Mouse (Mus musculus): Measurements from ENCODE around the gene Pilra. TPM values are rescaled to one million over a fixed set of nuclear protein-coding genes. Genes with fewer than 3 reads are reported as not detected.

Pilra gene
- 1 to 10 TPM; 2.1 to 2.2 TPM for total RNA-seq (2023)

DNA sequence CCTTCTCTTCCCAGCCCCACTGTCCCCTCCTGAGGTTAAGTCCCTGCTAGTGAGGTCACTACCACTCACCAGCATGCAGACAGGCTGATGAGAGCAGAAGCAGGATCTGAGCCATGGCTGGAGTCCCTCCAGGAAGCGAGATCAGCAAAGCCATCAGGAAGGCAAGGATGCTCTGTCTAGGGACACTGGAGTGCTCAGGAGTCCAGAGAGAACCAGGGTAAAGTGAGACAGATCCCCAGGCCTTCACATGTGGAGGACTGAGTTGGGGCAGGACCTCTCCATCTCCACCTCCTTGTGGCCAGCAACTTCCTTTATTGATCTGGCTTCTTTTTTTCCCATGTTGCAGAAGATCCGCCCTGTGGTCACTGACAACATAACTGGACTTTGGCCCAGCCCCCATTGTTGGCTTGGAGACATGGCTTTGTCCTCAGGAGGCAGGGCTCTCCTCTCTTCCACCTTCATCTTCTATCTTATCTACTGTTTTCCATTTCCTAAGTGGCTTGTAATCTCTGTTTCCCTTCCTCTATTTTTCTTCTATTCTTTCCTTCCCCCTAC lies at the start of gene Pilra:
TSS of gene Pilra (minus strand) at position 316 of the 555 bp plus-strand sequence.

DNA sequence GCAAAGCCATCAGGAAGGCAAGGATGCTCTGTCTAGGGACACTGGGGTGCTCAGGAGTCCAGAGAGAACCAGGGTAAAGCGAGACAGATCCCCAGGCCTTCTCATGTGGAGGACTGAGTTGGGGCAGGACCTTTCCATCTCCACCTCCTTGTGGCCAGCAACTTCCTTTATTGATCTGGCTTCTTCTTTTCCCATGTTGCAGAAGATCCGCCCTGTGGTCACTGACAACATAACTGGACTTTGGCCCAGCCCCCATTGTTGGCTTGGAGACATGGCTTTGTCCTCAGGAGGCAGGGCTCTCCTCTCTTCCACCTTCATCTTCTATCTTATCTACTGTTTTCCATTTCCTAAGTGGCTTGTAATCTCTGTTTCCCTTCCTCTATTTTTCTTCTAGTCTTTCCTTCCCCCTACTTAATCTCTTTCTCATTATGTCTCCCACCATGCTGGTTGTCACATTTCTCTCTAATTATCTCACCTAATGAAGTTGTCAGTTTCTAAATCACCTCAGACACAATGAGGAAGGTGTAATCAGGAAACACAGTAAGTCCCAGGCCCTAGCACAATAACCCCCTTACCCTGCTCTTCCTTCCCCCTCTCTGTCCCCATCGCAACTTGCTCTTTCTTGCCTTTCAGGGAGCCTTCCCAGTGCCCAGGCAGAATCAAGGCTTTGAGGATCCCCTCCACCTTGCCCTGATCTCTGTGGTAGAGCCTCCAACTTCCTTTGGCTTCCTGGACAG lies 35.7 kb upstream of the Pilra start, which contains the start of gene Pilrb2:
TSS of gene Pilrb2 (minus strand) at position 172 of the 737 bp plus-strand sequence.

DNA sequence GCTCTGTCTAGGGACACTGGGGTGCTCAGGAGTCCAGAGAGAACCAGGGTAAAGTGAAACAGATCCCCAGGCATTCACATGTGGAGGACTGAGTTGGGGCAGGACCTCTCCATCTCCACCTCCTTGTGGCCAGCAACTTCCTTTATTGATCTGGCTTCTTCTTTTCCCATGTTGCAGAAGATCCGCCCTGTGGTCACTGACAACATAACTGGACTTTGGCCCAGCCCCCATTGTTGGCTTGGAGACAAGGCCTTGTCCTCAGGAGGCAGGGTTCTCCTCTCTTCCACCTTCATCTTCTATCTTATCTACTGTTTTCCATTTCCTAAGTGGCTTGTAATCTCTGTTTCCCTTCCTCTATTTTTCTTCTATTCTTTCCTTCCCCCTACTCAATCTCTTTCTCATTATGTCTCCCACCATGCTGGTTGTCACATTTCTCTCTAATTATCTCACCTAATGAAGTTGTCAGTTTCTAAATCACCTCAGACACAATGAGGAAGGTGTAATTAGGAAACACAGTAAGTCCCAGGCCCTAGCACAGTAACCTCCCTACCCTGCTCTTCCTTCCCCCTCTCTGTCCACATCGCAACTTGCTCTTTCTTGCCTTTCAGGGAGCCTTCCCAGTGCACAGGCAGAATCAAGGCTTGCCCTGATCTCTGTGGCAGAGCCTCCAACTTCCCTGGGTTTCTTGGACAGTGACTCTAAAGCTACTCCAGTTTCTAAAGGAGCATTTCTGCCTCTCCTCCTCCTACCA lies 22.1 kb upstream of the Pilra start, which contains the start of gene Pilrb1:
TSS of gene Pilrb1 (minus strand) at position 147 of the 751 bp plus-strand sequence.

DNA sequence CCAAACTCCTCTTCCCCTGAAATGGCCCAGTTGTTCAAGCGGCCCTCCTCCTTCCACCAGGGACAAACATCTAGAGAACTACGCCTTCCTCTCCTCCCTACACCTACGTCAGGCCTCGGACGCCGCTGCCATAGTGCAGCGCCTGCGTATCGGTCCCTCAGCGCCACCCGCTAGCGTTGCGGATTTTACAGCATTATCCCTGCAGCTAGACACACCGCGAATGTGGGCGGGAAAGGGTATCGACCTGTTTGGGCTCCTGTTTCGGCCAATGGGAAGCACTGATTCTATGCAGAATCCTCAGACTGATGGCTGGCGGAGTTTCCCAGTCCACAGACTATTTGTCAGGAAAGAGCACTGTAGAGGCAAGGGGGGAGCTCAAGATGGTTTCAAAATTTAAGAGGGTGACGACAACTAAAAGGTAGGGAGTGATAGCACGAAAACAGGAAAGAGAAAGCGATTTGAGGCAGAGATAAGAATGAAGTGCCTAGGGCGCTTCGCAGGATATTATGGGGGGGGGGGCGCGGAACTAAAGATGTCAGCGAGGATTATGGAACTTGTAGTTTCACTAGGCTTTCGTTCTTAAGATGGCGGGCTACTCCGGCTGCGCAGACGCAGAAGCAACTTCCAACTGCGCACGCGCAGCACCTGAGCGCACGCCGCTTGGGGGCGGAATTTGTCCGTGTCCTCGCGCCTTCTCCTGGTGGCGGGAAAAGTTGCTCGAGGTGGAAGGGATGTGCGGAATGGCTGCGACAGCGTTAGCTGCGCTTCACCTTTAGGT lies 48.7 kb downstream of the Pilra start, which contains the start of the genes Mepce and Zcwpw1:
TSS of gene Mepce (minus strand) at position 505 of the 778 bp plus-strand sequence.
TSS of gene Zcwpw1 (plus strand) at position 648 of the 778 bp plus-strand sequence.

DNA sequence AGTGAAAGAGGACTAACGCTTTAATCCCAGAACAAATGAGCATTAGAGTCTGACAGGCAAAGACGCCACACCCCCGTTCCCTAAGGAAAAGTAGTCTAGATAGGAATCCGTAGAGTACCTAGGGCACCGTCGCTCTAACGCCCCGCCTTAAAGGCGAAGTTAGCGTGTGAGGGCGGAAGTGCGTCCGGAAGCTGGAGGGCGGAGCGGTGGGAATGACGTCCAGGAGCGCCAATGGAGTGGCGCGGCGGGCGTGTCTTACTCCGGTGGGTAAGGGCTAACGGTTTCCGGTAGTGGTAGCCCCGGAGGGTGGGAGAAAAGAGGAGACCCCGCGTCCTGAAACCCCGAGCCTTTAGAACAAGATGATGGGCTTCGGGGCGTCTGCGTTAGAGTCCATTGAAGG lies 57.4 kb downstream of the Pilra start, which contains the start of gene Ppp1r35:
TSS of gene Ppp1r35 (plus strand) at position 215 of the 400 bp plus-strand sequence.

Other genes with a start within 250 kb of the Pilra start
- gene Mospd3, start 235.2 kb downstream of the Pilra start, total RNA-seq (2023) = 10 to 100 TPM; 35.1 to 36.0 TPM
- 1 to 10 TPM in 1 of 2 experiments, not detected in 1; 1.6 TPM for gene Pcolce, start 222.5 kb downstream of the Pilra start, total RNA-seq (2023)
- under 1 TPM in 1 of 2 experiments, not detected in 1; 0.39 TPM for gene Fbxo24, start 207.3 kb downstream of the Pilra start, total RNA-seq (2023)
- 100 to 1,000 TPM; 216 to 222 TPM for gene Lrch4, start 207.2 kb downstream of the Pilra start, total RNA-seq (2023)
- gene Gm20605, start 207.1 kb downstream of the Pilra start, total RNA-seq (2023) = 10 to 100 TPM; 65.4 to 76.3 TPM
- 100 to 1,000 TPM; 113 to 123 TPM for gene Sap25, start 194.9 kb downstream of the Pilra start, total RNA-seq (2023)
- not detected for gene Irs3, start 190.6 kb downstream of the Pilra start, total RNA-seq (2023)
- gene Agfg2, start 151.6 kb downstream of the Pilra start, total RNA-seq (2023) = 10 to 100 TPM; 17.9 to 21.4 TPM
- under 1 TPM; 0.21 to 0.78 TPM for gene Nyap1, start 94.7 kb downstream of the Pilra start, total RNA-seq (2023)
- gene Tsc22d4, start 90.6 kb downstream of the Pilra start, total RNA-seq (2023) = 100 to 1,000 TPM; 233 to 247 TPM
- 10 to 100 TPM; 26.7 to 28.6 TPM for gene Ppp1r35, start 57.4 kb downstream of the Pilra start, total RNA-seq (2023)
- 10 to 100 TPM; 76.0 to 99.8 TPM for gene Mepce, start 48.6 kb downstream of the Pilra start, total RNA-seq (2023)
- gene Zcwpw1, start 48.5 kb downstream of the Pilra start, total RNA-seq (2023) = 10 to 100 TPM; 21.1 to 23.3 TPM
- gene Pilrb1, start 21.8 kb upstream of the Pilra start, total RNA-seq (2023) = 1 to 10 TPM in 1 of 2 experiments, not detected in 1; 3.2 TPM
- 1 to 10 TPM in 1 of 2 experiments, not detected in 1; 1.1 TPM for gene Pilrb2, start 35.5 kb upstream of the Pilra start, total RNA-seq (2023)
- gene Cyp3a13, start 85.3 kb upstream of the Pilra start, total RNA-seq (2023) = not detected
- gene Gjc3, start 126.8 kb upstream of the Pilra start, total RNA-seq (2023) = not detected
- not detected for gene Azgp1, start 145.2 kb upstream of the Pilra start, total RNA-seq (2023)
- gene Smok3a, start 185.0 kb upstream of the Pilra start, total RNA-seq (2023) = not detected
- not detected for gene Smok3b, start 185.1 kb upstream of the Pilra start, total RNA-seq (2023)
- gene Smok3c, start 216.9 kb upstream of the Pilra start, total RNA-seq (2023) = not detected
- gene Zkscan1, start 248.8 kb upstream of the Pilra start, total RNA-seq (2023) = 10 to 100 TPM; 16.3 to 21.6 TPM